In the genomic region with DNA sequence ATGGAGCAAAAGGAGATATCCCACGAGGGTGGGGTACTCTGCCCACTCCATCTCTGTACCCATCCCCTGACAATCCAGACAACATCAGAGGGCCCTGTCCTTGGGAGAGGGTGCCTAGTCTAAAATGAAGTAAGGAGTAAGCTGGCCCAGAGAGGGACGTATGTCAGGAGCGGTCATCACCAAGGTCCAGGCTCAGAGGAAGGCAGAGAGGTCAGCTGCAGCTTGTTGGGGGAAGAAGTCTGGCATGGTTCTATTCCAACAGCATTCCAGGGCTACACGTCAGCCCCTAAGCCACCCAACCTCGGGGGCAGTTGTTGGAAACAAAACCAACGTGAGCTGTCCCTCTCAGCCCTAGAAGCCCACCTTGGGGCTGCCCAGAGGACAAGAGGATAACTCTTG, we compare ENCODE assay signal across 8 mouse cellular contexts. TPM values are rescaled to one million over a fixed set of nuclear protein-coding genes. Genes with fewer than 3 reads are reported as not detected.
DNase-seq lines count a peak whose midpoint lies in the region; ATAC-seq and TF ChIP-seq lines count a peak whose summit lies in the region.

No protein-coding gene starts in this region.

- no peaks in the 10 kb centered on the region for H3K27me3 ChIP-seq in kidney, adult 2 months (replicated peaks; ENCODE audit: control insufficient read depth, insufficient read depth, low read length)
- H3K27me3 ChIP-seq in limb, embryonic 11.5 days (ENCODE audit: control insufficient read depth, insufficient read depth, low read length) = peaks cover 29% of the 10 kb centered on the region

- H3K9ac ChIP-seq in limb, embryonic 11.5 days (ENCODE audit: low read length) = no peak overlapping the region

- peak; percentile 45 for DNase-seq in adrenal gland, postnatal 14 days
- DNase-seq in adrenal gland, adult (ENCODE audit: inconsistent age in 2 of 2, low spot score in 1 of 2) = no peak
- DNase-seq in kidney, adult 2 months = peak; percentile 23
- no peak for DNase-seq in kidney, adult 9 months
- DNase-seq in 3T3-L1 (ENCODE audit: low read depth, low spot score) = peak; percentile 42
- no peak for DNase-seq in limb, embryonic 11.5 days (ENCODE audit: low spot score)
- DNase-seq in cerebellum, adult 18-20 months = no peak
- DNase-seq in gastrocnemius, adult 18-20 months (ENCODE audit: low spot score) = no peak

- no peak for TF ChIP-seq POLR2A in kidney, adult 2 months (IDR thresholded peaks at IDR 0.05; ENCODE audit: low read depth, low read length)

- H3K4me1 ChIP-seq in kidney, adult 2 months (ENCODE audit: control insufficient read depth, insufficient read depth, low read length) = peaks cover 17% of the 10 kb centered on the region
- H3K4me1 ChIP-seq in limb, embryonic 11.5 days (ENCODE audit: control insufficient read depth, insufficient read depth, low read length) = peaks cover 24% of the 10 kb centered on the region

- no peak for TF ChIP-seq CTCF in kidney, adult 2 months (conservative IDR thresholded peaks at IDR 0.05; ENCODE audit: insufficient read depth, insufficient read length, low read depth, low read length)

- H3K36me3 ChIP-seq in kidney, adult 2 months (ENCODE audit: control insufficient read depth, insufficient read depth, low read length) = no peaks in the 10 kb centered on the region
- no peaks in the 10 kb centered on the region for H3K36me3 ChIP-seq in limb, embryonic 11.5 days (ENCODE audit: control insufficient read depth, insufficient read depth, low read length)

- peak overlapping the region; percentile 75 for H3K27ac ChIP-seq in kidney, adult 2 months (ENCODE audit: insufficient read depth, low read depth, low read length)
- H3K27ac ChIP-seq in limb, embryonic 11.5 days (replicated peaks; ENCODE audit: low read depth, low read length) = no peak overlapping the region

- no peaks in the 10 kb centered on the region for H3K9me3 ChIP-seq in limb, embryonic 11.5 days (ENCODE audit: control insufficient read depth, low read length)

- 51% methylated on average over 6 of the region's 6 CpGs for WGBS in kidney, adult 2 months
- WGBS in limb, embryonic 11.5 days = 49% methylated on average over 6 of the region's 6 CpGs

- H3K4me2 ChIP-seq in limb, embryonic 11.5 days (ENCODE audit: low read depth, severe bottlenecking) = peak overlapping the region; percentile 32; the same call in 1 of the 2 replicates

- ATAC-seq in limb, embryonic 11.5 days (ENCODE audit: insufficient number of reproducible peaks, low FRiP score, low TSS enrichment, low read depth) = peak; percentile 0; the same call in 1 of the 2 replicates

- H3K4me3 ChIP-seq in kidney, adult 2 months (ENCODE audit: insufficient read depth, low read depth, low read length) = no peak overlapping the region
- H3K4me3 ChIP-seq in limb, embryonic 11.5 days (ENCODE audit: low read depth, low read length) = peak overlapping the region; percentile 12; the same call in 1 of the 2 replicates

RNA-seq across cellular contexts. Expression of a gene that starts 2.4 kb away (rescaled TPM):
- total RNA-seq in adrenal gland, postnatal 14 days (2021) = 48.7 and 55.1 TPM in 2 replicates
- 83.3 and 97.8 TPM in 2 replicates for polyA plus RNA-seq in kidney, adult 2 months (2012; rRNA removed)
- polyA plus RNA-seq in limb, embryonic 11.5 days (2014; fragmentation: Nextera tagmentation; extraction: Ambion mirVana) = 12.5 and 14.1 TPM in 2 replicates
- 10 to 100 TPM in 1 of 2 experiments, 1 to 10 TPM in 1; 9.6 to 10.6 TPM for total RNA-seq in gastrocnemius, adult 18-20 months (2021)

RNA-seq across cellular contexts. Expression of a gene that starts 29.1 kb away (rescaled TPM):
- 787 and 921 TPM in 2 replicates for total RNA-seq in adrenal gland, postnatal 14 days (2021)
- 2,294 and 2,331 TPM in 2 replicates for polyA plus RNA-seq in kidney, adult 2 months (2012; rRNA removed)
- 641 and 643 TPM in 2 replicates for polyA plus RNA-seq in limb, embryonic 11.5 days (2014; fragmentation: Nextera tagmentation; extraction: Ambion mirVana)
- total RNA-seq in gastrocnemius, adult 18-20 months (2021) = 100 to 1,000 TPM; 355 to 460 TPM

RNA-seq across cellular contexts. Expression of a gene that starts 45.2 kb away (rescaled TPM):
- 17.8 and 18.4 TPM in 2 replicates for total RNA-seq in adrenal gland, postnatal 14 days (2021)
- 18.2 TPM in 2 replicates for polyA plus RNA-seq in kidney, adult 2 months (2012; rRNA removed)
- polyA plus RNA-seq in limb, embryonic 11.5 days (2014; fragmentation: Nextera tagmentation; extraction: Ambion mirVana) = 15.8 and 18.0 TPM in 2 replicates
- total RNA-seq in gastrocnemius, adult 18-20 months (2021) = 1 to 10 TPM; 8.2 to 9.1 TPM

RNA-seq across cellular contexts. Expression of a gene that starts 56.8 kb away (rescaled TPM):
- total RNA-seq in adrenal gland, postnatal 14 days (2021) = 126 and 130 TPM in 2 replicates
- 80.0 and 95.3 TPM in 2 replicates for polyA plus RNA-seq in kidney, adult 2 months (2012; rRNA removed)
- polyA plus RNA-seq in limb, embryonic 11.5 days (2014; fragmentation: Nextera tagmentation; extraction: Ambion mirVana) = 187 and 191 TPM in 2 replicates
- total RNA-seq in gastrocnemius, adult 18-20 months (2021) = 100 to 1,000 TPM; 114 to 119 TPM

Comparison
In these comparisons a context has a peak if more than half of its experiments do, and no peak if none do; other contexts are left out.
1. DNase-seq: peak in adrenal gland, postnatal 14 days (single experiment), kidney, adult 2 months (single experiment) and 3T3-L1 (single experiment); none in adrenal gland, adult (0 of 2), kidney, adult 9 months (single experiment), limb, embryonic 11.5 days (single experiment), cerebellum, adult 18-20 months (0 of 2) and gastrocnemius, adult 18-20 months (single experiment).